Mouse (Mus musculus) layer of hippocampus, postnatal 14 days (tissue): ENCODE measurements at regions not wholly inside any gene's neighbourhood (a gene's known extent, or its start where the extent isn't known, plus 50 kb on each side); places are given as distances from the start of the nearest gene placed in this dataset.

ENCODE experiments used
- DNase-seq, 2 experiments: peaks; one replicate each; pipeline ENCODE4 v3.0.0; 2021 to 2022; ENCODE audit warnings: low spot score in 2 of 2, mixed read lengths in 1 of 2

DNA sequence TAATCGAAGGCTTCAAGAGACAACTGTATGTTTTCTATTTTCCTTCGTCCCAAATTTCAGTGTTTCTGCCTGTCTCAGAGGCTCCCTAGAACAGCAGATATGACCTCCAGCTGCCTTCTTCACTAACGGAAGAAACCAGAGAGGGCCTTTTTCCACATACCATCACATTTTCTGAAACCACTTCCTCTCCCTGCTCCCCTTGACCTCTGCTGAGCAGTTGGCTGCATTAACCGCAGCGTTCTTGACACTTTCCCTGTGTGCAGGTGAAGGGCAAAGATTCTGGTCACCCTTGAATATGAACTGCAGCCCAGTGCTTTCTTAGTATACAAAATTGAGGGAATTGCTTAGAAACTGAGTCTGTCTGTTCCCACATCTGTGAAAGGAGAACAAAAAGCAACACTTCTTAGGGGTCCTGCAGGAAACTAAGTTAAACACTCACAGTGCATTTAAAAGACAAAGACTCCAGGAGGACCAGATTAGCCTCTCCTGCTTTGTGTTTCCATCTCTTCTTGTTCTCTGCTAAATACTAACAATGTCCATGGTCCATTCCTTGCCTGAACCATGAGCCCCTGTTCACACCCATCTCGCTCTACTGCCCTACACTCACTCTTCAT lies 98.4 kb downstream of the Akap11 start:
- no peak for DNase-seq

- DNase-seq = no peak
These were observed 100.0 kb downstream of the Akap11 start for GRCm38 (mm10) chr14:78436586-78436985.

GRCm38 (mm10) chr14:78435982-78436381 lies 100.6 kb downstream of the Akap11 start:
- DNase-seq = no peak

GRCm38 (mm10) chr14:78435561-78435960 lies 101.0 kb downstream of the Akap11 start:
- no peak for DNase-seq

- no peak for DNase-seq
These were observed 101.9 kb downstream of the Akap11 start for GRCm38 (mm10) chr14:78434753-78435152.

- DNase-seq = no peak
These were observed 102.5 kb downstream of the Akap11 start for GRCm38 (mm10) chr14:78434126-78434525.

DNA sequence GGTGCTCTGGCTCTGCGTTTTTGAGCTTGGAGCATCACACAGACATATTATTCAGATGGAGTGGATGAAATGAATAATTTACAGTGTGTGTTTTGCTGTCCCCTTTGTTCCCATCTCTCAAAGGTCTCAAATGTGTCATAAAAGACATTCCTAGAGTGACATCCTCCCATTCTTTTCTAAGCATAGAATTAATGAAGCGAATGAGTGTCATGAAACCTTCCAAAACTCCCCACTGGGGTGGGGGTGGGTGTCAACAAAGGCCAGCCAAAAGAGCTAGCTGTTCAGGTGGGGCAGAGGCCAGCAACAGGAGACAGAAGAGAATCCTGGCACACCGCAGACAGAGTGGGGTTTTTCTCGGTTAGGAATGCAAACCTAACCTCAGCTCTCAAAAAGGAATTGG lies 104.1 kb downstream of the Akap11 start:
- DNase-seq = no peak

- DNase-seq = no peak
These were observed 104.7 kb downstream of the Akap11 start for GRCm38 (mm10) chr14:78431931-78432330.

- peak in 1 of 2 experiments; percentile 39 for DNase-seq
These were observed 105.2 kb downstream of the Akap11 start for GRCm38 (mm10) chr14:78431406-78431805.

DNA sequence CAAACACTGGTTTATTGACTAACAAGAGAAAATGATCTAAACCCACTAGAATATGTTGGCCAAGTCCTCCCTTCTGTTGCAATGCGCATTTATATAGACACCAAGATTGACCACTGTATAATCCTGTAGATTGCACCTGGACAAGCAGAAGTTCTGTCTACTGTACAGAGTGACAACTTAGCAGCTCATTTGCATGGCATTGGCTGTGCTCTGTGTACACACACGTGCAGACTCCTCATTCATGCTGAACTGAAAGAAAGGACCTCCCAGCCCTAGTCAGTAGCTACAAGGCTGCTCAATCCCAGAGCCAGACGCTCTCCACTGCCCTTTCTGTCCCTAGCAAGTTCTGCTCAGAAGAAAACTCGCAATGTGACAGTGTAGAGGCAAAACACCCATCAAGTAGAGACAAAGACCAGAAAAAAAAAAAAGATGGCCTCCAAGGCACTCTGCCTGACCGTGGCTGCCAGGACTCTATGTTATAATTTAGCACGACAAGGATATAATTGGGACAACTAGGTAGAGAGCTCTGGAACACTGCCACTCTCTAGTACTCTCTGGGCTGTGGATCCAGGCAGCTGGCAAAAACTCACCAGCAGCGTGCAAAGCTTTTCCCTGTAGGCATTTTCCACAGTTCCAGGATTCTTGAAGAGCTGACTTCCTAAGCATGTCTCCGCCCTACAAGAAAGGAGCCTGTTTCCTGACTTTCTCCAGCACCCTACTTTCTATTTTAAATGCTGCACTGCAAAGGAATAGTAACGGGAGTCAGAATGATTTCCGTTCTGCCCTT lies 108.2 kb downstream of the Akap11 start:
- DNase-seq = no peak

DNA sequence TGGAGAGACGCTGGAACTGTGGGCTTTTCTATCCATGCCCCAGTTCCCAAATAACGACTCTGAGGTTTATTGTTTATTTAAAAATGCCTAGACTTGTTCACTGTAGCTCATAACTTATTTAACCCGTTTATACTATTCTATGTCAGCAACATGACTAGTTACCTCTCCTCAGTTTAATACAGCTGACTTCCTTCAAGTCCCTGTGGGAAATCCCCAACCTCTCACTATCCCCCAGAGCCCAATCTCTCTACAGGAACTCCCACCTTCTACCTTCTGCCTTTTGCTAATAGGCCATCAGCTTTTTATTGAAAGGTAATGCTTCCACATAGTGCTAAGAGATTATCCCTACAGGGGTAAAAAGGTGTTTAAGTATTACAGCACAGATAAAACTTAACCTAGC lies 109.5 kb downstream of the Akap11 start:
- no peak for DNase-seq

DNA sequence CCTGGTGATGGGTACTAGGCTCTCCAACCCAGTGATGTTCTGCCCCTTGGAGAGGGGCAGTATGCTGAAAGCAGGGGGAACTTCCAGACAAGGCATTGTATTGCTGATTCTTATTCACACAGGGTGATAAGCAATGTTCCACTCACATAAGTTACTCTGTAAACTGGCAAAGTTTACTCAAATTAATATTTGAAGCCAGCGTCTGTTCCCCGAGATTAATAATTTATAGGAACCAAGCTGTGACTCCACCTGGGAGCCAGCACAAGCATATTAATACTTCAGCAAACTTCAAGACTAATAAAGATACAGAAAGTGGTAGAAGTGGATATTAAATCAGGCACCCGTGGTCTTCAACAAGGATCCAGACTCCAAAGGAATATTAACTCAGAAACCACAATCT lies 114.0 kb downstream of the Akap11 start:
- DNase-seq = no peak

GRCm38 (mm10) chr14:78420966-78421365 lies 113.1 kb upstream of the Tnfsf11 start:
- DNase-seq = no peak

DNA sequence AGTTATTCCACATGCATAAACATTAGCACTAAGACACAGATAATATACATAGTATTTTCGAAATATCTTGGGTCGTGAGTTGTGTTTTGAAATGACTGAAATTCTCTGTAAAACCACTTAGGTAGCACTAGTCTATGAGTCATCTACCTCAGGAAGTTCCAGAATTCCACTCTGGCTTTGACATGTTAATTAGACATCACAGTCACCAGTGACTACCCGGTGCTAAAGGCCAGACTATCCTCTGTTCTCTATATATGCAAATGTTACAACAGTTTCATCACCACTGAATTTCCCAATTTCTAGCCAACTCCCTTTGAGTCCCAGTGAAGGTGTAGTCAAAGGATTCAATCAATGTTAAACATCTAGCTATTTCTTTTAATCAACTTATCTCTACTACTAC lies 112.3 kb upstream of the Tnfsf11 start:
- DNase-seq = no peak

DNA sequence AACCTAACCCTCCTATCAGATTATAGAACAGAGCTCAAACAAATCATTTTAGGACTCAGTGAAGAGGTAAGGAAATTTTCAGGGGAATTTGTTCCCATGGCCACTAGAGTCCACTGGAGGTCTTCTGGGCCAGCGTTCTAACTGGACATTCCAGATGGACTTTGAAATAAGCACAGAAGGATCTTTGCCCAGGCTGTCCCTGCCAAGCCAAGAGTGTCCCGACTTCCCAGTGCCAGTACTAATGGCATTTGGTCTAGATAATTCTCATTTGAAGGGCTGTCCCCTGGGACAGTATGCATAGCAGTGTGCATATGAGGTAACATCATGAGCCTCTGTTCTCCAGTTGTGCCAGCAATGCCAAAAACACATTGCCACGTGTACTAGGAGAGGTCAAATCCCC lies 97.7 kb upstream of the Tnfsf11 start:
- DNase-seq = no peak

- DNase-seq = no peak
These were observed 90.1 kb upstream of the Tnfsf11 start for GRCm38 (mm10) chr14:78397914-78398313.

DNA sequence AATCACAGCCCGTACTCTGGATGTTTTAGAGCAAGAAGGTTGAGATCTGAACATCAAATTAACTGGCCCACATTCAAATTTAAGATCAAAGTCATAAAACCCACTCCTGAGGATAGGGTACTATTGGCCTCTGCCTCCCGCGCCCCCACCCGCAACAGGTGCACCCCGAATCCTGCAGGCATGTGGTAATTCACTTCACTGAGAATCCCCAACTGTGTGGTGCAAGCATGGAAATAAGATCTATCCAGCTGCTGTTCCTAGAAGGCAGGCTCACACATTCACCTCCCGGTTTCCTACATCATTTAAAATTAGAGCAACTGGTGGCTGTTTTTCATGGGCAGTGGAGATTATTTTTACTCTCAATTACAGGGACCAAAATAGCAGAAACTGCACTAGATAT lies 87.8 kb upstream of the Tnfsf11 start:
- no peak for DNase-seq

DNA sequence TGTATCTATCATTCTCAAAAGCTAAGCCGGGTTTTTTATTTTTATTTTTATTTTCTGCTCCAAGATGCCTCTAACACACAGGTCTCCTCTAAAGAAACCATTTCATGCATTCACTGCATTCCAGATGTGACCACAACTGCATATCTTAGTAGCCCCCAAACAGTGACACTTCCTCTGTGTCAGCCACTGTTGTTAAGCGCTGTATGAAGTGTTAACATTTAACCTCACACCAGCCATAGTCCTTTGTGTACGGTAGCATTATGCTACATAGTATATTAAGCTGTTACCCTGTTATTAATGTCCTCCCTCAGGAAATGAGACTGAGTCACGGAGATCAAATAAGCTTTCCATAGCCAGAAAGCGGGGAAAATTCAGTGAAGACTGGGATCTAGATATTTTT lies 79.2 kb upstream of the Tnfsf11 start:
- no peak for DNase-seq

GRCm38 (mm10) chr14:78384370-78384769 lies 76.5 kb upstream of the Tnfsf11 start:
- no peak for DNase-seq

DNA sequence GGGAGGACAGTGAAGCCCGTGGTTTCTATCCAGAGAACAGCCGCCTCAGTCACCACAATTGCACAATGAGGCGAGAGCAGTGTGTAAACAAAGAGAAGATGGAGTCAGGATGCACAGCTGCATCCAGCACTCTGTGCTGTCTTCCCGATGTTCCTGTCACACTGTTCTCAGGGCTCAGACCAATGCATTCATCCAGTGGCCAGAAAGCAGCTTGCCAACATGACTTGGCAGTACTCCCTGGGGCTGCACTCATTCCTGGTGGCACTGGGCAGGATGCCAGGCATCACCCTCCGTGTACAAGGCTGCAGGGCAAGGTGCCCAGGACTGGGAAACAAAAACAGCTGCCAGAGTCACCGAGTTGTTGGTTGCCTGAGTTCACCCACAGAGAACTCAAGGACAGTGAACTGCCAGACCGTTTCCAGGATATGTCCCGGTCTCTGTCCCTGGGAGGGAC lies 75.4 kb upstream of the Tnfsf11 start:
- peak; percentile 91 to 95 for DNase-seq

DNA sequence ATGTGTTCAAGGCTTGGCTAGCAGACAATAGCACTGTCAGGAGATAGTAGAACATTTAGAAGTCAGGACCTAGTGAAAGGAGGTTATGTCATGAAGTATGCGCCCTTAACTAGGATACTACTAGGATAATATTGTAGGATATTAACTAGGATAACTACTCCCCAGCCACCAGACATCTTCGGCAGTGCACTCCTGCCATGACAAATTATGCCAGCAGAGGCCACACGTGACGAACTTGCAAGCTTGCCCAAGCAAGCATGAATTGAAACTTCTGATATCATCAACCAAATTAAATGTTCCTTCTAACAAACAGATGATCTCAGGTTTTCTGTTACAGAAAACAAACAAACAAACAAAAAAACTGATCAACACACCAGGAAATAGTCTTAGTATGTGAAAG lies 72.2 kb upstream of the Tnfsf11 start:
- DNase-seq = no peak

DNA sequence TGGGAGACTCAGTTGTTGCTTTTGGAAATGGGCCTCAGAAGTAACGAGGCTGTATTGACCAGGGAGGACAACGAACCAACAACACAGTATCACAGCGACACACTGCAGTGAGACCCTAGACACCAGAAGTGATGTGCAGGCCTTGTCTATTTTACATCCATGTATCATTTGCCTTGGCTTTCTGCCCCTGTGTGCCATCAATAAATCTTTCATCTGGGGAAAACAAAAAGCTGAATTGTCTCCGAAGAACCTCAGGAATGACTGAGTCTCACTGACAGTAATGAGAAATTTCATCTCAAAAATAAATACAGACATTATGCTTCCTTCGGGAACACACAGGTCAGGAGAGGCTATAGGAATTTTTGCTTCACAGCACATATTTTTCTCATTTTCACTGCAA lies 68.7 kb upstream of the Tnfsf11 start:
- no peak for DNase-seq
